In the genomic region with DNA sequence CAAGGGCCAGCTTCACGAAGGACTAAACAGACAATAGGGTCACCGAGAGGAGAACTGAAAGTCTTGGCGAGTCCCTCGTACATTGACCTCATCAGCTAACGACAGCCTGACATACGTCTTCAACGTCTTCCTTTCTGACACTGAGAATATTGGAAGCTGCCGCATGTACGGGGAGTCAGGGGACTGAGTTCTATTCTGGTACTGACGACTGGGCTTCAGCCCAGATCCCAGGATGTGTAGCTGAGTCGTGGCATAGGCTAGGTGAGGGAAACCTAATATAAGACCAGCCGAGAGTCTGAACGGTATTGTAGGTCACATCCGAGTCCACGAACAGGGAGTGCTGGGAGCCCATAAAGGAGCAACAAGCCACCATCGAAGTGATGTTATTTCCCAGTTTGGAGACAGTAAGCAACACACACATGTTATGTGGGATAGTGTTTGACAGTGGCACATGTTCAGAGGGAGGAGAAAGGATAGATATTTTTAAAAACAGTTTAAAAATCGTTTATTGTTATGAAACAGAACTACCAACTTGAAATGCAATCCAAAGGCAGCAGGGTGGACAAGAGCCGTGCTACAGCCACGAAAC, we compare ENCODE assay signal across 30 mouse cellular contexts. TPM values are rescaled to one million over a fixed set of nuclear protein-coding genes. Genes with fewer than 3 reads are reported as not detected.
A peak's percentile ranks its signal among the peaks of the same experiment; 100 is the strongest.
DNase-seq lines count a peak whose midpoint lies in the region; ATAC-seq and TF ChIP-seq lines count a peak whose summit lies in the region.
"Had no signal": no experiment of that assay in that cellular context is flagged by ENCODE, and none has a peak within 500 bp of the region (broad histone marks: within the 10 kb centered on the region; RNA-seq: fewer than 3 reads in every experiment).

No protein-coding gene starts in this region.

- no peak for TF ChIP-seq EP300 in stomach, postnatal 0 days (optimal IDR thresholded peaks at IDR 0.05)

- DNase-seq in frontal cortex, postnatal 25 days (ENCODE audit: low spot score in 2 of 2), result no peak
- DNase-seq in heart, adult 8-10 months (ENCODE audit: low spot score), result peak; percentile 29
- no peak for DNase-seq in lung, embryonic 14.5 days
- no peak for DNase-seq in lung, adult 18-20 months
- DNase-seq in stomach, postnatal 0 days (ENCODE audit: low spot score), result no peak
- DNase-seq: adrenal gland, postnatal 10 days; cerebellum, adult 11 months; cerebellum, postnatal 10 days; kidney, postnatal 36 days; left cerebral cortex, postnatal 4 days; lung, postnatal 4 days; right cerebral cortex, postnatal 4 days; thymus, adult 18-20 months had no signal

- no peaks in the 10 kb centered on the region for H3K27me3 ChIP-seq in heart, embryonic 11.5 days (ENCODE audit: control insufficient read depth, insufficient read depth, low read length)
- no peaks in the 10 kb centered on the region for H3K27me3 ChIP-seq in lung, embryonic 14.5 days (ENCODE audit: insufficient read depth, low read length)
- no peaks in the 10 kb centered on the region for H3K27me3 ChIP-seq in stomach, embryonic 14.5 days (ENCODE audit: control insufficient read depth, insufficient read depth, low read length)
- H3K27me3 ChIP-seq in stomach, postnatal 0 days (ENCODE audit: control insufficient read depth, insufficient read depth, low read length), result no peaks in the 10 kb centered on the region
- H3K27me3 ChIP-seq: embryonic facial prominence, embryonic 13.5 days; neural tube, embryonic 15.5 days had no signal

- no peak for TF ChIP-seq CTCF in lung, embryonic 14.5 days (IDR thresholded peaks at IDR 0.05; ENCODE audit: low read depth)
- no peak for TF ChIP-seq CTCF in stomach, postnatal 0 days (IDR thresholded peaks at IDR 0.05; ENCODE audit: low read depth)

- H3K4me1 ChIP-seq in heart, embryonic 11.5 days (ENCODE audit: control insufficient read depth, insufficient read depth, low read length), result peaks cover 3% of the 10 kb centered on the region; the same call in 1 of the 2 replicates
- H3K4me1 ChIP-seq in lung, embryonic 14.5 days (ENCODE audit: insufficient read depth), result peaks cover 8% of the 10 kb centered on the region; the same call in 1 of the 2 replicates
- peaks cover 18% of the 10 kb centered on the region; the same call in 1 of the 2 replicates for H3K4me1 ChIP-seq in stomach, embryonic 14.5 days (ENCODE audit: control insufficient read depth, insufficient read depth, low read length)
- H3K4me1 ChIP-seq in stomach, postnatal 0 days (replicated peaks; ENCODE audit: control insufficient read depth, insufficient read depth), result 0 out of 2 replicates have a peak, but pooled peaks cover 4% of the 10 kb centered on the region

- H3K4me3 ChIP-seq in heart, embryonic 11.5 days (ENCODE audit: low read depth, low read length), result no peak overlapping the region
- no peak overlapping the region for H3K4me3 ChIP-seq in lung, embryonic 14.5 days (ENCODE audit: low read depth, low read length)
- no peak overlapping the region for H3K4me3 ChIP-seq in stomach, embryonic 14.5 days (ENCODE audit: low read depth, low read length)
- no peak overlapping the region for H3K4me3 ChIP-seq in stomach, postnatal 0 days (ENCODE audit: low read depth, low read length)
- H3K4me3 ChIP-seq: embryonic facial prominence, embryonic 13.5 days; neural tube, embryonic 15.5 days had no signal

- no peaks in the 10 kb centered on the region for H3K9me3 ChIP-seq in heart, embryonic 11.5 days (replicated peaks; ENCODE audit: control insufficient read depth, low read length)
- no peaks in the 10 kb centered on the region for H3K9me3 ChIP-seq in lung, embryonic 14.5 days (ENCODE audit: low read depth, low read length)
- no peaks in the 10 kb centered on the region for H3K9me3 ChIP-seq in stomach, embryonic 14.5 days (ENCODE audit: control insufficient read depth, low read depth, low read length)
- H3K9me3 ChIP-seq in stomach, postnatal 0 days (ENCODE audit: control insufficient read depth, low read length), result no peaks in the 10 kb centered on the region
- H3K9me3 ChIP-seq: embryonic facial prominence, embryonic 13.5 days; G1E; neural tube, embryonic 15.5 days had no signal

- no peak overlapping the region for H3K4me2 ChIP-seq in heart, embryonic 11.5 days
- H3K4me2 ChIP-seq in lung, embryonic 14.5 days, result no peak overlapping the region
- H3K4me2 ChIP-seq in stomach, embryonic 14.5 days (replicated peaks; ENCODE audit: low read depth, low read length), result no peak overlapping the region
- H3K4me2 ChIP-seq in stomach, postnatal 0 days (replicated peaks; ENCODE audit: low read depth), result no peak overlapping the region
- H3K4me2 ChIP-seq: embryonic facial prominence, embryonic 13.5 days; liver, embryonic 11.5 days; neural tube, embryonic 15.5 days had no signal

- H3K9ac ChIP-seq in heart, embryonic 11.5 days (ENCODE audit: low read depth, low read length), result no peak overlapping the region
- no peak overlapping the region for H3K9ac ChIP-seq in lung, embryonic 14.5 days
- no peak overlapping the region for H3K9ac ChIP-seq in stomach, embryonic 14.5 days (replicated peaks; ENCODE audit: low read depth, low read length)
- no peak overlapping the region for H3K9ac ChIP-seq in stomach, postnatal 0 days (ENCODE audit: low read length)
- H3K9ac ChIP-seq: embryonic facial prominence, embryonic 13.5 days; neural tube, embryonic 15.5 days had no signal

- 64% methylated on average over 19 of the region's 19 CpGs for WGBS in heart, embryonic 11.5 days (ENCODE audit: insufficient replicate concordance)
- 46% methylated on average over 19 of the region's 19 CpGs for WGBS in lung, embryonic 14.5 days
- 66% methylated on average over 19 of the region's 19 CpGs for WGBS in stomach, embryonic 14.5 days
- 51% methylated on average over 19 of the region's 19 CpGs for WGBS in stomach, postnatal 0 days

- no peaks in the 10 kb centered on the region for H3K36me3 ChIP-seq in heart, embryonic 11.5 days (ENCODE audit: control insufficient read depth, insufficient read depth, low read length)
- no peaks in the 10 kb centered on the region for H3K36me3 ChIP-seq in lung, embryonic 14.5 days (ENCODE audit: insufficient read depth)
- no peaks in the 10 kb centered on the region for H3K36me3 ChIP-seq in stomach, embryonic 14.5 days (ENCODE audit: control insufficient read depth, insufficient read depth, low read length)
- no peaks in the 10 kb centered on the region for H3K36me3 ChIP-seq in stomach, postnatal 0 days (ENCODE audit: control insufficient read depth, insufficient read depth, low read length)
- H3K36me3 ChIP-seq: embryonic facial prominence, embryonic 13.5 days; G1E; neural tube, embryonic 15.5 days had no signal

- peak; percentile 51 for ATAC-seq in frontal cortex, adult (ENCODE audit: low TSS enrichment)
- no peak for ATAC-seq in heart, embryonic 11.5 days (replicated peaks; ENCODE audit: insufficient number of reproducible peaks, low FRiP score, low TSS enrichment)
- ATAC-seq in lung, embryonic 14.5 days (ENCODE audit: insufficient read depth), result no peak
- ATAC-seq in stomach, embryonic 14.5 days (ENCODE audit: insufficient number of reproducible peaks, insufficient read depth, low FRiP score, low read depth), result no peak
- ATAC-seq in stomach, postnatal 0 days (ENCODE audit: low FRiP score, low TSS enrichment), result no peak
- ATAC-seq: activated CD4-positive, CD25-positive, alpha-beta regulatory T cell, adult 4 months; CD4-positive, CD25-positive, alpha-beta regulatory T cell, adult 4 months; forebrain, embryonic 14.5 days; hindbrain, embryonic 16.5 days; intestine, embryonic 16.5 days; midbrain, embryonic 16.5 days had no signal

- H3K27ac ChIP-seq in heart, embryonic 11.5 days (ENCODE audit: low read depth, low read length), result no peak overlapping the region
- peak overlapping the region; percentile 56; the same call in 1 of the 2 replicates for H3K27ac ChIP-seq in lung, embryonic 14.5 days (ENCODE audit: low read depth)
- H3K27ac ChIP-seq in stomach, embryonic 14.5 days (ENCODE audit: low read length), result peak overlapping the region; percentile 15; the same call in 1 of the 2 replicates
- H3K27ac ChIP-seq in stomach, postnatal 0 days (replicated peaks), result no peak overlapping the region
- H3K27ac ChIP-seq: embryonic facial prominence, embryonic 13.5 days; neural tube, embryonic 15.5 days had no signal

RNA-seq across cellular contexts. Expression of a gene that starts 41.2 kb away (rescaled TPM):
- total RNA-seq in heart, adult 8-10 months (2022), result not detected
- polyA plus RNA-seq in heart, embryonic 11.5 days (2014; fragmentation: Nextera tagmentation; extraction: Ambion mirVana), result 0.23 and 3.0 TPM in 2 replicates
- polyA plus RNA-seq in lung, embryonic 14.5 days (2014; fragmentation: Nextera tagmentation; extraction: Ambion mirVana), result 0.08 TPM in 1 of 2 replicates, not detected in the other
- 0.46 and 1.1 TPM in 2 replicates for polyA plus RNA-seq in stomach, embryonic 14.5 days (2014; fragmentation: Nextera tagmentation; extraction: Ambion mirVana)
- polyA plus RNA-seq in stomach, postnatal 0 days (2015; fragmentation: Nextera tagmentation; extraction: Ambion mirVana), result 0.95 and 2.5 TPM in 2 replicates
- total RNA-seq: G1E; hematopoietic stem cell, adult 5-6 weeks; layer of hippocampus, postnatal 25 days had no signal
- polyA plus RNA-seq: activated CD4-positive, CD25-positive, alpha-beta regulatory T cell, adult 4 months; CD4-positive, CD25-positive, alpha-beta regulatory T cell, adult 4 months; embryonic facial prominence, embryonic 13.5 days; forebrain, embryonic 14.5 days; G1E; gonadal fat pad, adult 2 months; hindbrain, embryonic 16.5 days; kidney, embryonic 14.5 days; midbrain, embryonic 16.5 days had no signal

Comparison
In these comparisons a context has a peak if more than half of its experiments do, and no peak if none do; other contexts are left out.
1. H3K27ac ChIP-seq: peak in lung, embryonic 14.5 days (single experiment) and stomach, embryonic 14.5 days (single experiment); none in heart, embryonic 11.5 days (single experiment) and stomach, postnatal 0 days (single experiment).